30 mouse cellular contexts compared by ENCODE assay signal in genomic region chr4:44920831-44921230, GRCm38 (mm10).
DNase-seq lines count a peak whose midpoint lies in the region; ATAC-seq lines count a peak whose summit lies in the region.
"Had no signal": no experiment of that assay in that cellular context is flagged by ENCODE, and none has a peak within 500 bp of the region (broad histone marks: within the 10 kb centered on the region; RNA-seq: fewer than 3 reads in every experiment).

No protein-coding gene starts in this region.

- intact Hi-C loops in heart, postnatal 25 days (cut with DNase I): no loop called here
- intact Hi-C loops in left cerebral cortex, postnatal 10 days (cut with DNase I): no loop called here

- peak; percentile 16 for DNase-seq in heart, adult 11 months
- no peak for DNase-seq in heart, postnatal 25 days (ENCODE audit: low spot score)
- DNase-seq in kidney, adult 8-10 months: peak; percentile 47 to 66
- no peak for DNase-seq in kidney, postnatal 10 days
- peak; percentile 31 to 64 for DNase-seq in kidney, postnatal 36 days
- DNase-seq in ZHBTc4 (ENCODE audit: low read depth, low spot score): peak; percentile 25
- no peak for DNase-seq in left cerebral cortex, postnatal 10 days (ENCODE audit: extremely low spot score in 1 of 2, low spot score in 2 of 2)
- DNase-seq: adrenal gland, adult 8-10 months; adrenal gland, postnatal 25 days; cerebellum, adult 11-12 months; cerebellum, adult 8-10 months; cerebellum, postnatal 10 days; cerebellum, postnatal 36 days; embryo, embryonic 11 days; gastrocnemius, postnatal 25 days; heart, adult 2 months; heart, postnatal 14 days had no signal

- H3K36me3 ChIP-seq in kidney, embryonic 14.5 days (ENCODE audit: control insufficient read depth, insufficient read depth, low read length): peaks cover 4% of the 10 kb centered on the region; the same call in 1 of the 2 replicates
- H3K36me3 ChIP-seq: forebrain, embryonic 15.5 days; hindbrain, embryonic 12.5 days had no signal

- no peaks in the 10 kb centered on the region for H3K4me1 ChIP-seq in kidney, embryonic 14.5 days (ENCODE audit: control insufficient read depth, insufficient read depth, low read length)
- H3K4me1 ChIP-seq: embryonic facial prominence, embryonic 13.5 days; heart, embryonic 10.5 days; heart, embryonic 13.5 days had no signal

- H3K4me3 ChIP-seq in kidney, embryonic 14.5 days (ENCODE audit: low read length): no peak overlapping the region
- H3K4me3 ChIP-seq: embryonic facial prominence, embryonic 10.5 days; embryonic facial prominence, embryonic 13.5 days; erythroblast, embryonic 14.5 days; forebrain, embryonic 12.5 days; forebrain, embryonic 15.5 days; heart, adult 2 months; heart, embryonic 10.5 days; heart, embryonic 13.5 days; hindbrain, embryonic 12.5 days; hindbrain, embryonic 15.5 days had no signal

- 59% methylated on average over 5 of the region's 5 CpGs for WGBS in kidney, embryonic 14.5 days

- no peak overlapping the region for H3K9ac ChIP-seq in kidney, embryonic 14.5 days (ENCODE audit: low read depth, low read length)
- H3K9ac ChIP-seq: embryonic facial prominence, embryonic 13.5 days; forebrain, embryonic 12.5 days; forebrain, embryonic 15.5 days; heart, embryonic 13.5 days; hindbrain, embryonic 12.5 days; hindbrain, embryonic 15.5 days had no signal

- no peak overlapping the region for H3K4me2 ChIP-seq in kidney, embryonic 14.5 days (replicated peaks; ENCODE audit: low read depth, low read length)
- H3K4me2 ChIP-seq: embryonic facial prominence, embryonic 13.5 days; forebrain, embryonic 12.5 days; forebrain, embryonic 15.5 days; heart, embryonic 13.5 days; hindbrain, embryonic 12.5 days; hindbrain, embryonic 15.5 days had no signal

- no peaks in the 10 kb centered on the region for H3K27me3 ChIP-seq in kidney, embryonic 14.5 days (ENCODE audit: control insufficient read depth, insufficient read depth, low read length)
- H3K27me3 ChIP-seq: embryonic facial prominence, embryonic 13.5 days; forebrain, embryonic 12.5 days; forebrain, embryonic 15.5 days; heart, embryonic 13.5 days; hindbrain, embryonic 12.5 days; hindbrain, embryonic 15.5 days; Patski had no signal

- H3K9me3 ChIP-seq in kidney, embryonic 14.5 days (ENCODE audit: control insufficient read depth, low read length): no peaks in the 10 kb centered on the region
- H3K9me3 ChIP-seq: embryonic facial prominence, embryonic 10.5 days; embryonic facial prominence, embryonic 13.5 days; forebrain, embryonic 12.5 days; forebrain, embryonic 15.5 days; G1E; heart, embryonic 10.5 days; heart, embryonic 13.5 days; hindbrain, embryonic 12.5 days; hindbrain, embryonic 15.5 days had no signal

- H3K27ac ChIP-seq in kidney, embryonic 14.5 days (ENCODE audit: low read depth, low read length): no peak overlapping the region
- H3K27ac ChIP-seq: embryonic facial prominence, embryonic 10.5 days; embryonic facial prominence, embryonic 13.5 days; forebrain, embryonic 12.5 days; forebrain, embryonic 15.5 days; heart, adult 2 months; heart, embryonic 10.5 days; heart, embryonic 13.5 days; hindbrain, embryonic 12.5 days; hindbrain, embryonic 15.5 days had no signal

- ATAC-seq in kidney, embryonic 14.5 days (ENCODE audit: low FRiP score, low TSS enrichment): no peak
- ATAC-seq: activated CD4-positive, CD25-positive, alpha-beta regulatory T cell, adult 4 months; forebrain, embryonic 15.5 days; Patski had no signal

Comparison
In these comparisons a context has a peak if more than half of its experiments do, and no peak if none do; other contexts are left out.
1. DNase-seq: peak in heart, adult 11 months (single experiment), kidney, adult 8-10 months (2 of 2), kidney, postnatal 36 days (2 of 2) and ZHBTc4 (single experiment); none in heart, postnatal 25 days (single experiment), kidney, postnatal 10 days (single experiment) and left cerebral cortex, postnatal 10 days (0 of 2).